Mouse (Mus musculus): ENCODE data around the gene Cpm. TPM values are rescaled to one million over a fixed set of nuclear protein-coding genes. Genes with fewer than 3 reads are reported as not detected.

Cpm gene
- polyA plus RNA-seq, 1 experiment from 2014 or later = 5.2 TPM

DNA sequence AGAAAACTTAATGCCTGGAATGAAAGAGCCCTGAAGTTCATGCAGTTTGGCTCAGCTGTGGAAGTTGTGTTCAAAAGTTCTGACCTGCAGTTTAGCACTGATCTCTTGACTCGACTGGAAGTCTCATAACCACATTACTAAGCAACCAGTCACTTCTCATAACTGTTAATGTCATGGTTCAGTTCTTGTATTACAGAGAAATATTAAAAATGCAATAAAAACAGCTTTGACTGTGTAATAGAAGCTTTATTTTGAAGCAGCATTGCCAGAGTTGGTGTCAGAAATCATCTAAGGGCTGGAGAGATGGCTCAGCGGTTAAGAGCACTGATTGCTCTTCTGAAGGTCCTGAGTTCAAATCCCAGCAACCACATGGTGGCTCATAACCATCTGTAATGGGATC is 1.5 kb downstream of the Cpm start:
- peaks cover 52% of the 10 kb centered on the region for H3K27me3 ChIP-seq
- H3K4me1 ChIP-seq = peaks cover 17% of the 10 kb centered on the region
- H3K4me3 ChIP-seq (replicated peaks) = no peak overlapping the region
- no peaks in the 10 kb centered on the region for H3K36me3 ChIP-seq (replicated peaks)
- no peak overlapping the region for H3K4me2 ChIP-seq
- no peak overlapping the region for H3K9ac ChIP-seq
- 61% methylated on average over 2 of the region's 2 CpGs for WGBS
- no peak overlapping the region for H3K27ac ChIP-seq
- H3K9me3 ChIP-seq = no peaks in the 10 kb centered on the region
- ATAC-seq (ENCODE audit: low FRiP score) = no peak

DNA sequence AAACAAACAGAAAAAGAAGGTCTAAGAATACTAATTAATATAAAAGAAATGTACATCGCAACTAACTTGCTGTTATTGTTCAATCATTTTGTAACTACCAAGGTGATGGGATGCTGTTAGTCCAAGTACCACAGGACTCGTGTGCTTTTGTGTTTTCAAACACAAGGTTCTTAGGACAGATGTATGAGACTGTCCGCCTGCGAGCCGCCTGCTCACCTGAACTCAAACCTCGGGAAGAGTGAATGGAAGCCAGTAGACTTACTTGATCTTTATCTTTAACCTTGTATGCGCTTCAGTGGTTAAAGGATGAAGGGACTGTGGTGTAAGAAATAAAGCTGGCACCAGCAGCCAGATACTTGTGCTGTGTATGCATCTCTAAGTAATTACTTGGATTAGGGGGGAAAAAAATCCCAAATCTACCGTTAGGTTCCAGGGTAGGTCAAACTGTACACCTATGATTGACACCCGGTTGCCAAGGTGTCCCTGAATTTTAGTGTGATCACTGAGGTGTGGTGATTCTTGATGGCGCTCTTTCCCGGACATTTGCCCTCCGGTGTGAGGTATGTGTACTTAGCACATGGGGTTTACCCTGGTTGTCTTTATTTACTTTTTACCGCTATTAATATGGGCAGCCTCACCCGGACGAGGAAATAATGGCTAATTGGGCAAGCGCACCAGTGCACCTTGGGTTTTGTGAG is 2.4 kb downstream of the Cpm start:
- no peak for ATAC-seq (ENCODE audit: low FRiP score)
- no peak overlapping the region for H3K4me3 ChIP-seq (replicated peaks)
- no peak overlapping the region for H3K27ac ChIP-seq
- H3K9ac ChIP-seq = no peak overlapping the region
- no peak overlapping the region for H3K4me2 ChIP-seq
- no peaks in the 10 kb centered on the region for H3K36me3 ChIP-seq (replicated peaks)
- H3K4me1 ChIP-seq = peaks cover 17% of the 10 kb centered on the region
- H3K9me3 ChIP-seq = no peaks in the 10 kb centered on the region
- WGBS = 88% methylated on average over 16 of the region's 16 CpGs
- peaks cover 52% of the 10 kb centered on the region for H3K27me3 ChIP-seq

DNA sequence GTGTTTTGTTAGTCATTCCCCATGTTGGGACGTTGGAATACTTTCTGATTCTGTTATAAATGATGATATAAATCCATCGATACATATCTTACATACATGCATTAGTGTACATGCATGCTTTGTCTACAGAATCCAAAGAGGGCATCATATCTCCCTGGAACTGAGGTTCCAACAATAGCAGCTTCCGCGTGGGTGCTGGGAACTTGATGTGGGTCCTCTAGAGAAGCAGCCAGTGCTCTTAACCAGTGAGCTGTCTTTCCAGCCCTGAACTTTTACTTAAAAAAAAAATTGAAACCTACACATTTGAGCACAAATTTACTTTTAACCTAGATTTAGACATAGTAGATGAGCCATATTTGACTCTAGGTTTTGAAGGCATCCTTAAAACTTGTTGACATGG is 3.1 kb downstream of the Cpm start:
- Histone ChIP-seq H3K9ac (no peak overlapping the region), H3K4me3 (replicated peaks) (no peak overlapping the region), H3K9me3 (no peaks in the 10 kb centered on the region), H3K4me2 (no peak overlapping the region), H3K27ac (no peak overlapping the region), H3K4me1 (peaks cover 17% of the 10 kb centered on the region), H3K36me3 (replicated peaks) (no peaks in the 10 kb centered on the region), H3K27me3 (peaks cover 45% of the 10 kb centered on the region)
- 86% methylated on average over 4 of the region's 4 CpGs for WGBS
- ATAC-seq (ENCODE audit: low FRiP score) = no peak

DNA sequence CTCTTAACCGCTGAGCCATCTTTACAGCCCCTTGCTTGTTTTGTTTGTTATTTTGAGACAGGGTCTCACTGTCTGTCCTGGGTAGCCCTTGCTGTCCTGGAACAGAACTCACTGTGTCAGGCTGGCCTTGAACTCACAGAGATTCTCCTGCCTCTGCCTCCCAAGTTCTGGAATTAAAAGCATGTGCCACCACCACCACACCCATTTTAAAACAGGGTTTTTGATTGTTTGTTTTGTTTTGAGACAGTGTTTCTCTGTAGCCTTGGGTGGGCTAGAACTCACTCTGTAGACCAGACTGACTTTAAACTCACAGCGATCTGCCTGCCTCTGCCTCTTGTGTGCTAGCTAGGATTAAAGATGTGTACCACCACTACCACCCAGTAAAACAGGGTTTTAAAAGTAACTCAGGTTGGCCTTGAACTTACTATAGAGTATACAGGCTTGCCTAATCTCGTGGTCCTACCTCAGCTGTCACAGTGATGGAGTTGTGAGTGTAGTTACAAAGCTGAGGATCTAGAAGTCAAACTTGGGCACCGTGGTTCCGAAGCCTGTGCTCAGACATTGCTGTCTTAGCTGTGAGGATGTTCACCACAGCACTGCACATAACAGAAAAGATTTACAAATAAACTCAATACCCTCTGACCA is 4.4 kb downstream of the Cpm start:
- Histone ChIP-seq H3K27ac (no peak overlapping the region), H3K4me3 (replicated peaks) (no peak overlapping the region), H3K9me3 (no peaks in the 10 kb centered on the region), H3K36me3 (replicated peaks) (no peaks in the 10 kb centered on the region), H3K4me2 (no peak overlapping the region), H3K4me1 (peaks cover 12% of the 10 kb centered on the region), H3K27me3 (peaks cover 32% of the 10 kb centered on the region), H3K9ac (no peak overlapping the region)
- 91% methylated on average over 5 of the region's 5 CpGs for WGBS
- no peak for ATAC-seq (ENCODE audit: low FRiP score)

DNA sequence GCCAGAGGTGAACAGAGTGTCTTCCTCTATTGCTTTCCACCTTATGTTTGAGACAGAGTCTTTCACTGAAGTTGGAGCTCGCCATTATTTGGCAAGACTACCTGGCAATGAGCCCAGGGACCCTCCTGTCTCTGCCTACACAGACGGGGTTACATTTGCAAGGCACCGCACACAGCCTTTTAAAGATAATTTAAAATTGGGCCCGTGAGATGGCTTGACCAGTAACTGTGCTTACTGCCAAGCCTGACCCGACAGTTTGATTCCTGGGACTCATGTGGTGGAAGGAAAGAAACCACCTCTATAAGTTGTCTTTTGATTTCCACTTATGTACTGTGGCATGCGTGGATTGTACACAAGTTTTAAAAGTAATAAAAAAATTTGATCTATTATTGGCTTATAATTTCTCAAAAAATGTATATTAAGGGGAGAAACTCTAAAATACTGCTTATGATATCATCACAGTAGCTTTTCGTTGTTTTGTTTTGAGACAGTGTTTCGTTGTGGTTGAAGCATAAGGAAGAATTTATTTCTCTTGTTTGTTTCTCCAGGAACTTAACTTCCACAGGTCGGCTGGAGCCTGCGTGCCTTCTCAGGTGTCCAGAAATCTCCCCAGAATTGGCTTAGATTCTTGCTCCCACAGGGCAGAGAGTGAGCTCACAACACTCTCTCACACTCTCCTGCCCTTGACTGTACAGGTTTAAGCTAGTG is 5.2 kb downstream of the Cpm start:
- no peak overlapping the region for H3K27ac ChIP-seq
- no peaks in the 10 kb centered on the region for H3K9me3 ChIP-seq
- WGBS = 88% methylated on average over 10 of the region's 10 CpGs
- ATAC-seq (ENCODE audit: low FRiP score) = no peak
- no peak overlapping the region for H3K9ac ChIP-seq
- H3K4me2 ChIP-seq = no peak overlapping the region
- peaks cover 24% of the 10 kb centered on the region for H3K27me3 ChIP-seq
- H3K4me3 ChIP-seq (replicated peaks) = no peak overlapping the region
- H3K4me1 ChIP-seq = peaks cover 4% of the 10 kb centered on the region
- H3K36me3 ChIP-seq (replicated peaks) = no peaks in the 10 kb centered on the region

DNA sequence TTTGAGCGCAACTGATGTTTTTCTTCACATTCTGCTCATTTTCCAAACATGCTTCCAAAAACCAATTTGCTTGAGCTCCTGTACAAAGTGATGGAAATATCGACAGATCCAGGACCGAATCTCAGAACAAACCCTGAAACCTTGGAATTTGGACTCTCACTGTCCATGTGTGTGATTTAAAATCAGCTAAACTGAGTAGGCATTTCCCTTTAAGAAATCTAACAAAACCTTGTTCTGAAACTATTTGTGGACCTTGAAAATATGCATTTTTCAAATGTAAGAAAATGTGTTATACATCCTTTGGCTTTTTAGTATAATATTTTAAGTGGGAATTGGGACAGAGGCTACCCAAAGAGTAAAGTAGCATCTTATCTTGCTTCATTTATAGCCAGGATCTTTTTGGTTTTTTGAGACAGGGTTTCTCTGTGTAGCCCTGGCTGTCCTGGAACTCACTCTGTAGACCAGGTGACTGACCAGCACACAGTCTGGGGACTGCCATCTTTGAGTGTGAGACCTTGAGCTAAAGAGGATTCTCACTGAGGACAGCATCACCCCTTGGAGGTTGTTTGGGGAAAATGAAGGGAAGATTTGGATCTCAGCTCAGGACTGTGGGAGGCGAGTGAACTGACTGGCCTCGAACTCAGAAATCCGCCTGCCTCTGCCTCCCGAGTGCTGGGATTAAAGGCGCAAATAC is 5.9 kb downstream of the Cpm start:
- WGBS = 96% methylated on average over 8 of the region's 8 CpGs
- Histone ChIP-seq H3K27me3 (peaks cover 17% of the 10 kb centered on the region), H3K36me3 (replicated peaks) (no peaks in the 10 kb centered on the region), H3K4me3 (replicated peaks) (no peak overlapping the region), H3K4me2 (no peak overlapping the region), H3K4me1 (no peaks in the 10 kb centered on the region), H3K9ac (no peak overlapping the region), H3K27ac (no peak overlapping the region), H3K9me3 (no peaks in the 10 kb centered on the region)
- no peak for ATAC-seq (ENCODE audit: low FRiP score)

DNA sequence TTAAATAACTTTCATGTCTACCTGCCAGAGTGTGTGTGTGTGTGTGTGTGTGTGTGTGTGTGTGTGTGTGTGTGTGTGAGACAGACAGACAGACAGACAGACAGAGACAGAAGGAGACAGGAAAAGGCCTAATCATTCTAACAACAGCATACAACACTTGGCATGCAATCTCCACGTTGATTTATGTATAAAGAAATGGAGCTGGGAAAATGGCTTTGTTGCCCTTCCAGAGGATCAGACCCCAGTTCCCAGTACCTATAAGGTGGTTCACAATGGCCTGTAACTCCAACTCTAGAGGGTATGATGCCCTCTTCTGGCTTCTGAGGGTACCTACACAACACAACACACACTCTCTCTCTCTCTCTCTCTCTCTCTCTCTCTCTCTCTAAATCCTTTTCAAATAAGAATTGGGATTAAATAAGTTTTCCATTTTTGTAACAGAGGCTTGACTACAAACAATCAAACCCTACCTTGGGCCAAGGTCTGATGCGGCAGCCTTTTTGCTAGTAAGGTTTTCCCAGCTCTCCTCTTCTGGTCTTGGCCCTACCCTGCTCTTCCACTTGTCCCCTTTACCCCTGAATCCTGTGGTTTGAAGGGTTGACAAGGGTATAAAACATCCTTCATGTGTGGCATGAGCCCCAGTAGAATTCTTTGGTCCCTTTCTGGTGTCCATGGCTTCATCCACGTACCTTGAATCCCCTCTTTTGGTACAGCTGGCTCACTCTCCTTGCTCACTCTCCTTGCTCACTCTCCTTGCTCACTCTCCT is 6.7 kb downstream of the Cpm start:
- no peak overlapping the region for H3K4me3 ChIP-seq (replicated peaks)
- H3K36me3 ChIP-seq (replicated peaks) = no peaks in the 10 kb centered on the region
- ATAC-seq (ENCODE audit: low FRiP score) = no peak
- H3K27me3 ChIP-seq = peaks cover 10% of the 10 kb centered on the region
- H3K27ac ChIP-seq = no peak overlapping the region
- H3K9ac ChIP-seq = no peak overlapping the region
- no peak overlapping the region for H3K4me2 ChIP-seq
- no peaks in the 10 kb centered on the region for H3K9me3 ChIP-seq
- WGBS = 84% methylated on average over 3 of the region's 3 CpGs
- no peaks in the 10 kb centered on the region for H3K4me1 ChIP-seq

DNA sequence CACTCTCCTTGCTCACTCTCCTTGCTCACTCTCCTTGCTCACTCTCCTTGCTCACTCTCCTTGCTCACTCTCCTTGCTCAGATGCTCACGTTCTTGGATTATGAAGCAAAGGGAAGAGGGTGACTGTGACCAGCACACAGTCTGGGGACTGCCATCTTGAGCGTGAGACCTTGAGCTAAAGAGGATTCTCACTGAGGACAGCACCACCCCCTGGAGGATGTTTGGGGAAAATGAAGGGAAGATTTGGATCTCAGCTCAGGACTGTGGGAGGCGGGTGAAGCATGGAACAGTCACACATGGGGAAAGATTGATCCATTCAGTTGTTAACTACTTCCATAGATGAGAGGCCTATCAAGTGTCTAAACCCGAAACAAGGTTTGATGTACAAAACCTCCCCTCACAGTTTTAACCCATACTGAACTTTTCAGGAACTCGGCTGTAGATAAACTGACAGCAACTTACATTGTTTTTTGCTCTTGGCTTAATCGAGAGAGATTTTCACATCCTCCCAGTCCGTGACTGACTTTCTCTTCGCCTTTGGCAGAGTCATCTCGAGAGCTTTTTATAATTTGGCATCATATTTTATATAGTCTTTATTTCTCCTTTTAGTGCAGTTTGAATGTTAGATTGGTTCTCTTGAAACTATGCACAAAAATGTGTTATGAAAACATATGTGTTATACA is 7.9 kb downstream of the Cpm start:
- H3K27ac ChIP-seq = no peak overlapping the region
- ATAC-seq (ENCODE audit: low FRiP score) = no peak
- H3K9ac ChIP-seq = no peak overlapping the region
- H3K4me3 ChIP-seq (replicated peaks) = no peak overlapping the region
- no peaks in the 10 kb centered on the region for H3K9me3 ChIP-seq
- H3K4me2 ChIP-seq = no peak overlapping the region
- H3K4me1 ChIP-seq = peaks cover 5% of the 10 kb centered on the region
- no peaks in the 10 kb centered on the region for H3K36me3 ChIP-seq (replicated peaks)
- H3K27me3 ChIP-seq = no peaks in the 10 kb centered on the region
- WGBS = 74% methylated on average over 9 of the region's 9 CpGs

DNA sequence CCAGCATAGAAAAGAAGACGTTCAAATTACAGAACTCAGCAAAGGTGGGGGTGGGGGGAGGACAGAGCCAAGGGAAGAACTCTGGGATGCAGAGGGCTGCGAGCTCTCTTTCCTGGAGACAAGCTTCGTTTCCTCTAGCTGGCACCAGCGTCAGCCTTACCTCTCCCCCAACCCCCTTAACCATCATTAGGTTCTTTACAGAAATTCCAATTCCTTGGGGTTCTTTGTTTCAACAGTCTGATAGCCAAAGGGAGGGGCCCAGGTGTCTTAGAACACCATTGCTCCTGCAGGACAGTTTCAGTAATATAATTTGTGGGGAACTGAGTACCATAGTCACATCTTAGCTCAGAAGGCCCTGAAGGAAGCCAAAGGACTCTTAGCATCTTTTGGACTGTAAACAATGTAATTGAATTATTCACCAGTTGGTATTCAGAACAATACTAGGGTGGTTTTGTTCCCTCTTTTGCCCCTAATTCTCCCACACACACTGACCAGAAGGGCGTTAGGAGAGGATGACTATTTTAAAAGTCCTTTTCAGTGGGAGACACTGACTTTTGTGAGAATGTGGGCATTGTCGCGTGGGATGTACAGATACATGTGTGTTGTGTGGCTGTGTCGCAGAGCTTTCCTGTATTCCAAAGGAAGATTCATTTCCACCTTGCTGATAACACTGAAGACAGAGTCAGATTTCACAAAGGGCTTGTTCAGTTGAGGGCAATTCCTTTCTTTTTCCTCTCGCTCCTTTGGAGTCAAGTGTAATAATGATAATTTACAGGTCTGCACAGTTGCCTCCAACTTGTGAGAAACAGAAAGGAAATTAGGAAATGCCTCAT is 8.7 kb downstream of the Cpm start:
- Histone ChIP-seq H3K27ac (no peak overlapping the region), H3K4me1 (peaks cover 5% of the 10 kb centered on the region), H3K4me2 (no peak overlapping the region), H3K36me3 (replicated peaks) (no peaks in the 10 kb centered on the region), H3K4me3 (replicated peaks) (no peak overlapping the region), H3K9me3 (no peaks in the 10 kb centered on the region), H3K27me3 (no peaks in the 10 kb centered on the region), H3K9ac (no peak overlapping the region)
- no peak for ATAC-seq (ENCODE audit: low FRiP score)
- 72% methylated on average over 9 of the region's 9 CpGs for WGBS

DNA sequence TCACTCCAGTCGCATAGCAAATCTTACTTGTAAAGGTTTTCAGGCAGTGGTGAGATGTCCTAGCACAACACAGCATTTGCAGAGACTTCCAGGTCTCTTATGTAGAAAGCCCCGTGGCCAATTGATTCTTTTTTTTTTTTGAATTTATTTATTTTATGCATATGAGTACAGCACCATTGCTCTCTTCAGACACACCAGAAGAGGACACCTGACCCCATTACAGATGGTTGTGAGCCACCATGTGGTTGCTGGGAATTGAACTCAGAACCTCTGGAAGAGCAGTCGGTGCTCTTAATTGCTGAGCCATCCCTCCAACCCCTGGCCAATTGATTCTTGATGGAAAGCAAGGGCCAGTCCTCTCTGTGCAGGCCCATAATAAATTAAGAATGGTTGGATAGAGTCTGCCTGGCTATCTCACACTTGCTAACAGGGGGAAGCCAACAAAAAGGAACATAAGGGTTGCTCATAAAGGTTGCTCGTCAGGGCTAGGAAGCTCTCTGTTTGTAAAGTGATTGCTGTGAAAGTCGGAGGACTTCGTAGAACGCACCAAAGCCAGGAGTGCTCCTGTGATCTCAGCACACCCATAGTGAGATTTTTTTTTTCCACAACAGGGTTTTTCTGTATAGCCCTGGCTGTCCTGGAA is 9.4 kb downstream of the Cpm start:
- Histone ChIP-seq H3K27me3 (no peaks in the 10 kb centered on the region), H3K9me3 (no peaks in the 10 kb centered on the region), H3K9ac (no peak overlapping the region), H3K36me3 (replicated peaks) (no peaks in the 10 kb centered on the region), H3K27ac (no peak overlapping the region), H3K4me1 (peaks cover 5% of the 10 kb centered on the region), H3K4me2 (no peak overlapping the region), H3K4me3 (replicated peaks) (no peak overlapping the region)
- no peak for ATAC-seq (ENCODE audit: low FRiP score)
- 92% methylated on average over 7 of the region's 7 CpGs for WGBS

DNA sequence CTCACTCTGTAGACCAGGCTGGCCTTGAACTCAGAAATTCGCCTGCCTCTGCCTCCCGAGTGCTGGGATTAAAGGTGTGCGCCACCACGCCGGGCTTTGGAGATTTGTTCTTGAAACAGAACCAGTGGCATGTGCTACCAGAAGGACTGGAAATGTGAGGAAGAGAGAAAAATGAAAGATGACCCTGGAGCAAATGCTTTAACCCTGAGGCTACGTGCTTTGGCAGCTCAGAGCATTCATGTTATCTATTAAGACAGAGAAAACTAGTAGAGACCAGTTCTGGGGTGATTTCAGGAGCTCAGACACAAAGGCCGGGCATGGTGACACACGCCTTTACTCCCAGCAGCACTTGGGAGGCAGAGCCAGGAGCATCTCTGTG is 9.9 kb downstream of the Cpm start:
- Histone ChIP-seq H3K27me3 (no peaks in the 10 kb centered on the region), H3K27ac (no peak overlapping the region), H3K4me2 (no peak overlapping the region), H3K9ac (no peak overlapping the region), H3K4me3 (replicated peaks) (no peak overlapping the region), H3K9me3 (no peaks in the 10 kb centered on the region), H3K36me3 (replicated peaks) (no peaks in the 10 kb centered on the region), H3K4me1 (peaks cover 5% of the 10 kb centered on the region)
- no peak for ATAC-seq (ENCODE audit: low FRiP score)
- 96% methylated on average over 8 of the region's 8 CpGs for WGBS

Data from forebrain, embryonic 12.5 days (tissue).